Mouse (Mus musculus) lung, postnatal 14 days (tissue): ENCODE measurements around the gene Slc30a5.
A peak's percentile ranks its signal among the peaks of the same experiment; 100 is the strongest.
"Not testable (repeated sequence)": the region's sequence is repeated elsewhere in the genome, so short reads cannot be mapped to it uniquely, and the experiment has no call there.

Source experiments
- DNase-seq: peaks from one replicate; pipeline ENCODE4 v3.0.0; 2021

The Slc30a5 gene

GRCm38 (mm10) chr13:100834777-100835176 lies 1.6 kb upstream of the Slc30a5 start:
- no peak for DNase-seq

GRCm38 (mm10) chr13:100833640-100834002 lies 394 bp upstream of the Slc30a5 start:
- no peak for DNase-seq

GRCm38 (mm10) chr13:100832188-100832587 lies 1.0 kb downstream of the Slc30a5 start:
- DNase-seq = no peak

GRCm38 (mm10) chr13:100831123-100831522 lies 2.1 kb downstream of the Slc30a5 start:
- DNase-seq = no peak

- DNase-seq = no peak
Observed at GRCm38 (mm10) chr13:100825627-100826410, 7.4 kb downstream of the Slc30a5 start.

- no peak for DNase-seq
Observed at GRCm38 (mm10) chr13:100824916-100825315, 8.3 kb downstream of the Slc30a5 start.

- no peak for DNase-seq
Observed at GRCm38 (mm10) chr13:100824306-100824705, 8.9 kb downstream of the Slc30a5 start.

GRCm38 (mm10) chr13:100823863-100824262 lies 9.4 kb downstream of the Slc30a5 start:
- no peak for DNase-seq

- DNase-seq = no peak
Observed at GRCm38 (mm10) chr13:100814451-100814850, 18.8 kb downstream of the Slc30a5 start.

GRCm38 (mm10) chr13:100805776-100806175 lies 27.5 kb downstream of the Slc30a5 start:
- no peak for DNase-seq

- no peak for DNase-seq
Observed at GRCm38 (mm10) chr13:100797171-100797570, 36.1 kb downstream of the Slc30a5 start.

GRCm38 (mm10) chr13:100789083-100789482 lies 44.1 kb downstream of the Slc30a5 start:
- DNase-seq = no peak

GRCm38 (mm10) chr13:100788057-100788456 lies 45.2 kb downstream of the Slc30a5 start:
- not testable (repeated sequence) for DNase-seq

GRCm38 (mm10) chr13:100787316-100788010 lies 45.8 kb downstream of the Slc30a5 start:
- DNase-seq = peak; percentile 11

- DNase-seq = peak; percentile 93
Observed at GRCm38 (mm10) chr13:100786414-100786867, 46.8 kb downstream of the Slc30a5 start, which contains the start of gene Ccnb1. TSS of gene Ccnb1 (minus strand) at chr13:100786570.

- DNase-seq = no peak
Observed at GRCm38 (mm10) chr13:100785806-100786413, 47.3 kb downstream of the Slc30a5 start.

- DNase-seq = no peak
Observed at GRCm38 (mm10) chr13:100777491-100777890, 55.7 kb downstream of the Slc30a5 start.

GRCm38 (mm10) chr13:100776710-100777109 lies 56.5 kb downstream of the Slc30a5 start:
- DNase-seq = no peak

- no peak for DNase-seq
Observed at GRCm38 (mm10) chr13:100776056-100776419, 57.2 kb downstream of the Slc30a5 start.

GRCm38 (mm10) chr13:100775252-100776055 lies 57.8 kb downstream of the Slc30a5 start, which contains the start of gene Cenph:
TSS of gene Cenph (minus strand) at chr13:100775899.
- peak; percentile 83 for DNase-seq

GRCm38 (mm10) chr13:100774704-100775103 lies 58.5 kb downstream of the Slc30a5 start:
- no peak for DNase-seq

GRCm38 (mm10) chr13:100755329-100755728 lies 77.9 kb downstream of the Slc30a5 start:
- peak; percentile 45 for DNase-seq

GRCm38 (mm10) chr13:100754186-100754585 lies 79.0 kb downstream of the Slc30a5 start:
- DNase-seq = no peak
